ENCODE assay signal across 22 mouse cellular contexts in the genomic region with DNA sequence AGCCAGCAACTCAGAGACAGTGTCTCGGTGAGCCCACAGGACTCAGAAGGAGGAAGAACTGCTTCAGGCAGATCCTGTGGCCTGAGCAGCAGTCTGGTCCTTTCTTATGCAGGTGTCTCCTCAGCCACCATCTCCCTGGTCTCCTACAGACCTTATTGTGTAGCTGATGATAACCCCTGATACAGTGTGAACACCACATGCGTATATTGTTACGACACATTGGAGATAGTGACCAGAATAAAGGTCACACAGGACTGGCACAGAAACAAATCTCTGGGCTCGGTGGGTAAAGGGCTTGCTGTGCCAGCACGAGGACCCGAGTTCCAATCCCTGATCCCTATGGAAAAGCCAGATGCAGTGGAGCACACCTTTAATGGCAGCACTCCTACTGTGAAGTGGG. TPM values are rescaled to one million over a fixed set of nuclear protein-coding genes. Genes with fewer than 3 reads are reported as not detected.
DNase-seq lines count a peak whose midpoint lies in the region; ATAC-seq and TF ChIP-seq lines count a peak whose summit lies in the region.
"Had no signal": no experiment of that assay in that cellular context is flagged by ENCODE, and none has a peak within 500 bp of the region (broad histone marks: within the 10 kb centered on the region; RNA-seq: fewer than 3 reads in every experiment).

No protein-coding gene starts in this region.

- 25% methylated on average over 6 of the region's 6 CpGs for WGBS in liver, adult 2 months
- 84% methylated on average over 6 of the region's 6 CpGs for WGBS in midbrain, embryonic 12.5 days
- 93% methylated on average over 6 of the region's 6 CpGs for WGBS in midbrain, embryonic 15.5 days

- intact Hi-C loops in gastrocnemius, adult 2 months (cut with DNase I): no loop called here

- H3K9me3 ChIP-seq in midbrain, embryonic 12.5 days: no peaks in the 10 kb centered on the region
- no peaks in the 10 kb centered on the region for H3K9me3 ChIP-seq in midbrain, embryonic 15.5 days
- H3K9me3 ChIP-seq: embryonic facial prominence, embryonic 10.5 days; forebrain, embryonic 13.5 days; heart, embryonic 15.5 days; hindbrain, embryonic 13.5 days had no signal

- peaks cover 22% of the 10 kb centered on the region for H3K79me2 ChIP-seq in liver, adult 2 months (ENCODE audit: control insufficient read depth, insufficient read depth, low read length)

- no peak for DNase-seq in gastrocnemius, adult 2 months
- no peak for DNase-seq in gastrocnemius, adult 8-10 months (ENCODE audit: low spot score in 2 of 2)
- DNase-seq in liver, adult 2 months (ENCODE audit: extremely low read depth, low read depth, low spot score): peak; percentile 88
- DNase-seq in liver: no peak
- no peak for DNase-seq in right cerebral cortex, postnatal 25 days
- DNase-seq: adrenal gland, adult 8-10 months; adrenal gland, postnatal 36 days; cerebellum, adult 2 months; forebrain, postnatal 0 days; gastrocnemius, postnatal 36 days; heart, adult 11 months; heart, postnatal 36 days had no signal

- no peak overlapping the region; the same call in 1 of the 2 replicates for H3K4me3 ChIP-seq in gastrocnemius, adult 2 months
- no peak overlapping the region for H3K4me3 ChIP-seq in liver, adult 2 months (ENCODE audit: insufficient read depth, low read depth, low read length)
- no peak overlapping the region for H3K4me3 ChIP-seq in midbrain, embryonic 12.5 days
- H3K4me3 ChIP-seq in midbrain, embryonic 15.5 days: no peak overlapping the region
- H3K4me3 ChIP-seq: embryonic facial prominence, embryonic 10.5 days; forebrain, embryonic 13.5 days; heart, embryonic 15.5 days; hindbrain, embryonic 13.5 days had no signal

- no peak overlapping the region for H3K4me2 ChIP-seq in midbrain, embryonic 12.5 days (replicated peaks)
- no peak overlapping the region for H3K4me2 ChIP-seq in midbrain, embryonic 15.5 days
- H3K4me2 ChIP-seq: forebrain, embryonic 13.5 days; heart, embryonic 15.5 days; hindbrain, embryonic 13.5 days had no signal

- TF ChIP-seq POLR2A in liver, adult 2 months (IDR thresholded peaks at IDR 0.05; ENCODE audit: extremely low read depth, insufficient read depth, low read length): no peak

- ATAC-seq in midbrain, embryonic 12.5 days (ENCODE audit: low FRiP score, low read depth): no peak
- no peak for ATAC-seq in midbrain, embryonic 15.5 days (replicated peaks)
- ATAC-seq: forebrain, embryonic 13.5 days; forebrain, postnatal 0 days; hindbrain, postnatal 0 days had no signal

- H3K27me3 ChIP-seq in liver, adult 2 months (ENCODE audit: control insufficient read depth, insufficient read depth, low read length): no peaks in the 10 kb centered on the region
- H3K27me3 ChIP-seq in midbrain, embryonic 12.5 days: no peaks in the 10 kb centered on the region
- no peaks in the 10 kb centered on the region for H3K27me3 ChIP-seq in midbrain, embryonic 15.5 days (replicated peaks)
- H3K27me3 ChIP-seq: forebrain, embryonic 13.5 days; heart, embryonic 15.5 days; hindbrain, embryonic 13.5 days had no signal

- peaks cover 52% of the 10 kb centered on the region for H3K4me1 ChIP-seq in liver, adult 2 months (ENCODE audit: control insufficient read depth, insufficient read depth, low read length)
- peaks cover 45% of the 10 kb centered on the region for H3K4me1 ChIP-seq in midbrain, embryonic 12.5 days
- peaks cover 32% of the 10 kb centered on the region for H3K4me1 ChIP-seq in midbrain, embryonic 15.5 days

- H3K27ac ChIP-seq in gastrocnemius, adult 2 months: peak overlapping the region; percentile 73
- H3K27ac ChIP-seq in liver, adult 2 months (replicated peaks; ENCODE audit: insufficient read depth, low read depth, low read length): peak overlapping the region; percentile 78
- peak overlapping the region; percentile 50 for H3K27ac ChIP-seq in midbrain, embryonic 12.5 days (replicated peaks)
- no peak overlapping the region for H3K27ac ChIP-seq in midbrain, embryonic 15.5 days
- H3K27ac ChIP-seq: embryonic facial prominence, embryonic 10.5 days; forebrain, embryonic 13.5 days; heart, embryonic 15.5 days; hindbrain, embryonic 13.5 days; hindbrain, postnatal 0 days had no signal

- TF ChIP-seq CTCF in gastrocnemius, adult 2 months (IDR thresholded peaks at IDR 0.05): no peak
- TF ChIP-seq CTCF in liver, adult 2 months (IDR thresholded peaks at IDR 0.05; ENCODE audit: low read depth, low read length): no peak

- H3K9ac ChIP-seq in liver, adult 2 months (ENCODE audit: low read depth, low read length): peak overlapping the region; percentile 49; the same call in 1 of the 2 replicates
- H3K9ac ChIP-seq in midbrain, embryonic 12.5 days (replicated peaks): no peak overlapping the region
- H3K9ac ChIP-seq in midbrain, embryonic 15.5 days: no peak overlapping the region
- H3K9ac ChIP-seq: forebrain, embryonic 13.5 days; forebrain, postnatal 0 days; heart, embryonic 15.5 days had no signal

- no peaks in the 10 kb centered on the region for H3K36me3 ChIP-seq in liver, adult 2 months (ENCODE audit: control insufficient read depth, insufficient read depth, low read length)
- H3K36me3 ChIP-seq in midbrain, embryonic 12.5 days: no peaks in the 10 kb centered on the region
- no peaks in the 10 kb centered on the region for H3K36me3 ChIP-seq in midbrain, embryonic 15.5 days (replicated peaks)
- H3K36me3 ChIP-seq: heart, embryonic 15.5 days; hindbrain, embryonic 13.5 days had no signal

RNA-seq across cellular contexts. Expression of a gene that starts 22.9 kb away (rescaled TPM):
- 10 to 100 TPM in 1 of 2 experiments, 1 to 10 TPM in 1; 6.9 to 11.8 TPM for total RNA-seq in gastrocnemius, adult 2 months (2021)
- total RNA-seq in gastrocnemius, adult 8-10 months (2022): 10 to 100 TPM in 1 of 4 experiments, 1 to 10 TPM in 3; 7.4 to 11.5 (median 9.2) TPM
- total RNA-seq in liver, adult 2 months (2014; rRNA removed): 9.7 and 10.7 TPM in 2 replicates
- 15.6 and 15.8 TPM in 2 replicates for polyA plus RNA-seq in liver, adult 2 months (2012; rRNA removed)
- 14.0 and 15.3 TPM in 2 replicates for polyA plus RNA-seq in midbrain, embryonic 12.5 days (2016; fragmentation: Nextera tagmentation; extraction: Ambion mirVana)
- polyA plus RNA-seq in midbrain, embryonic 15.5 days (2015; fragmentation: Nextera tagmentation; extraction: Ambion mirVana): 11.8 and 13.3 TPM in 2 replicates

RNA-seq across cellular contexts. Expression of a gene that starts 51.8 kb away (rescaled TPM):
- total RNA-seq in gastrocnemius, adult 2 months (2021): 1 to 10 TPM; 2.3 to 2.6 TPM
- total RNA-seq in gastrocnemius, adult 8-10 months (2022): 1 to 10 TPM; 2.0 to 3.2 (median 2.7) TPM
- 23.0 and 27.8 TPM in 2 replicates for total RNA-seq in liver, adult 2 months (2014; rRNA removed)
- 51.2 and 52.4 TPM in 2 replicates for polyA plus RNA-seq in liver, adult 2 months (2012; rRNA removed)
- 3.3 and 3.4 TPM in 2 replicates for polyA plus RNA-seq in midbrain, embryonic 12.5 days (2016; fragmentation: Nextera tagmentation; extraction: Ambion mirVana)
- 4.9 and 5.4 TPM in 2 replicates for polyA plus RNA-seq in midbrain, embryonic 15.5 days (2015; fragmentation: Nextera tagmentation; extraction: Ambion mirVana)

RNA-seq across cellular contexts. Expression of a gene that starts 55.0 kb away (rescaled TPM):
- total RNA-seq in gastrocnemius, adult 2 months (2021): not detected
- not detected for total RNA-seq in gastrocnemius, adult 8-10 months (2022)
- total RNA-seq in liver, adult 2 months (2014; rRNA removed): 0.07 TPM in 1 of 2 replicates, not detected in the other
- polyA plus RNA-seq in liver, adult 2 months (2012; rRNA removed): 0.28 TPM in 1 of 2 replicates, not detected in the other
- 0.19 and 0.25 TPM in 2 replicates for polyA plus RNA-seq in midbrain, embryonic 12.5 days (2016; fragmentation: Nextera tagmentation; extraction: Ambion mirVana)
- 0.23 and 0.49 TPM in 2 replicates for polyA plus RNA-seq in midbrain, embryonic 15.5 days (2015; fragmentation: Nextera tagmentation; extraction: Ambion mirVana)
- total RNA-seq: adrenal gland, postnatal 36 days; forebrain, postnatal 0 days; gastrocnemius, adult 18-20 months; heart, postnatal 36 days had no signal
- polyA plus RNA-seq: C2C12; heart, embryonic 15.5 days; intestine, embryonic 14.5 days had no signal
